Mouse (Mus musculus): Measurements from ENCODE around the gene Rrp8. TPM values are rescaled to one million over a fixed set of nuclear protein-coding genes. Genes with fewer than 3 reads are reported as not detected.

Gene Rrp8
- polyA plus RNA-seq, 1 experiment = 8.4 TPM

DNA sequence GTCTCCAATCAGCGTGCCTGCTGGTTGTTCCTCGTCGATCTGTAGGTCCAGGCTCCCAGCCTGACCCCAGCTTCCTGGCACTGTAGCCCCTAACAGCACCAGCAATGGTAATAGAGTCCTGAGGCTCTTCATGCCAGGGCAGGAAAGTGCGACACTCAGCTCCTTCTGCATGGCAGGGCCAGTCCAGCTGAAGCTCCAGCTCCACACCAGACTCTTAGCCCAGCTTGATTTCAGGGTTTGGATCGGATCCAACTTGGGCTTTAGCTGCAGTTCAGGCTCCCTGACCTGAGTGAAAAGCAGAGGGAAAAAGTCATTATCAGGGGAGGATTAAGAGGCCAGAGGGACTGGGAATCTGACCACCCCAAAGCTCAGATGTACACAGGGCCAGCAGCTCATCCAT is 35.9 kb upstream of the Rrp8 start:
- Histone ChIP-seq H3K4me1 (ENCODE audit: control insufficient read depth, insufficient read depth, low read length) (peaks cover 2% of the 10 kb centered on the region; the same call in 1 of the 2 replicates), H3K4me3 (ENCODE audit: insufficient read depth, low read length) (no peak overlapping the region), H3K27ac (ENCODE audit: insufficient read depth, low read length) (no peak overlapping the region)
- no peak for TF ChIP-seq POLR2A (IDR thresholded peaks at IDR 0.05; ENCODE audit: extremely low read depth, insufficient read depth, low read length)
- no peak for TF ChIP-seq CTCF (IDR thresholded peaks at IDR 0.05; ENCODE audit: extremely low read depth, insufficient read depth, low read length)

DNA sequence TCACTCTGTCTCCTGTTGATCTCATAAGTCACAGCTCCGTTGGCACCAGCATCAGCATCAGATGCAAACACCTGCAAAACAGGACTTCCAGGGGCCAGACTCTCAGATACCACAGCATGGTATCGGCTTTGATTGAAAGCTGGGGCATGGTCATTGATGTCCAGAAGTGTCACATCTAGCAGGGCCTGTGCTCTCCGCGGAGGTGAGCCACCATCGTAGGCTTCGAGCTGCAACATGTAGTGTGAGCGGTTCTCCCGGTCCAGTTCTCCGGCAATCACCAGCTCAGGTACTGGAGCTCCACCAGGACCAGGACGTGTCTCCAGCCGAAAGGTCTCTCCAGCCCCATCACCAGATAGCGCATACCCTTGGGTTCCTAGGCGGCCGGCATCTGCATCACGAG is 35.1 kb upstream of the Rrp8 start:
- peaks cover 2% of the 10 kb centered on the region; the same call in 1 of the 2 replicates for H3K4me1 ChIP-seq (ENCODE audit: control insufficient read depth, insufficient read depth, low read length)
- no peak overlapping the region for H3K27ac ChIP-seq (ENCODE audit: insufficient read depth, low read length)
- no peak overlapping the region for H3K4me3 ChIP-seq (ENCODE audit: insufficient read depth, low read length)
- no peak for TF ChIP-seq CTCF (IDR thresholded peaks at IDR 0.05; ENCODE audit: extremely low read depth, insufficient read depth, low read length)
- no peak for TF ChIP-seq POLR2A (IDR thresholded peaks at IDR 0.05; ENCODE audit: extremely low read depth, insufficient read depth, low read length)

DNA sequence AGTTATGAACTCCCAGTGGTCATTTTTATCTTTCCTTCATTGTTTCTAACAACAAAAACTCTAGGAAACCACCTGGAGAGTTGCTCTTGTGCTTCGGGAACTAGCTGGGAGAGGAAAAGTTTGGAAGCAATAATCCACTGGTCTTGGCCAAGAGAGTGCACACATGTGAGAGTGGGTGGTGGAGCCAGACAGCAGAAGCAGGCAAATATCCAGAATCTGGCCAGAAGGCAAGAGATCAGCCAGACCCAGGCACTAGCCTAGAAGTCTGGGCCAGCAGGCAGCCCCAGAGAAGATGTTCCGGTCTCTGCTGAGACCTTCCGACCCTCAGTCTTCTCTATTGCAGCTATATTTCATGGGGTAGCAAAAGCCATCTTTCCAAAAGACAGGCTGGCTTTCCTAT is 32.8 kb upstream of the Rrp8 start:
- Histone ChIP-seq H3K27ac (ENCODE audit: insufficient read depth, low read length) (no peak overlapping the region), H3K4me1 (ENCODE audit: control insufficient read depth, insufficient read depth, low read length) (peaks cover 3% of the 10 kb centered on the region; the same call in 1 of the 2 replicates), H3K4me3 (ENCODE audit: insufficient read depth, low read length) (no peak overlapping the region)
- TF ChIP-seq CTCF (IDR thresholded peaks at IDR 0.05; ENCODE audit: extremely low read depth, insufficient read depth, low read length) (no peak), POLR2A (IDR thresholded peaks at IDR 0.05; ENCODE audit: extremely low read depth, insufficient read depth, low read length) (no peak)

DNA sequence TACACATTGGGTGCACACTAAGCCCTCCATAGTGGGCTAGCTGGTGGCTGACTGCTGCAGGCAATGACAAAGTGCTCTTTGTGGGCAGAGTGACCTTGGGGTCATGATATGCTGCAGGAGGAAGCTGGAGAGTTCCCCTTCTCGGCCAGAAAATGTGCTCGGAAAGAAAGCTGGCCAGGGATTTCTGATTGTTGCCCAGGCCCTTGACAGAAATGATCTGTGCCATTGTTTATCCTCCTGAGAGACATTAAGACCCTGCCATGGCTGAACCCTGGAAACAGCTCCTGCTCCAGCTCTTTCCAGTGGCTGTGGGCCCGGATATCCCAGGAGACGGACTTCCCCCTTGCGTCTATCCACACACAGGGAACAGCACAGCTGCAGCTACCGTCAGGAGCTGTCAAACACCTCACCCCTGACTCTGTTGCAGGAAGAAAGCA is 30.6 kb upstream of the Rrp8 start:
- Histone ChIP-seq H3K4me3 (ENCODE audit: insufficient read depth, low read length) (no peak overlapping the region), H3K4me1 (ENCODE audit: control insufficient read depth, insufficient read depth, low read length) (peaks cover 3% of the 10 kb centered on the region; the same call in 1 of the 2 replicates), H3K27ac (ENCODE audit: insufficient read depth, low read length) (no peak overlapping the region)
- TF ChIP-seq CTCF (IDR thresholded peaks at IDR 0.05; ENCODE audit: extremely low read depth, insufficient read depth, low read length) = no peak
- TF ChIP-seq POLR2A (IDR thresholded peaks at IDR 0.05; ENCODE audit: extremely low read depth, insufficient read depth, low read length) = no peak

DNA sequence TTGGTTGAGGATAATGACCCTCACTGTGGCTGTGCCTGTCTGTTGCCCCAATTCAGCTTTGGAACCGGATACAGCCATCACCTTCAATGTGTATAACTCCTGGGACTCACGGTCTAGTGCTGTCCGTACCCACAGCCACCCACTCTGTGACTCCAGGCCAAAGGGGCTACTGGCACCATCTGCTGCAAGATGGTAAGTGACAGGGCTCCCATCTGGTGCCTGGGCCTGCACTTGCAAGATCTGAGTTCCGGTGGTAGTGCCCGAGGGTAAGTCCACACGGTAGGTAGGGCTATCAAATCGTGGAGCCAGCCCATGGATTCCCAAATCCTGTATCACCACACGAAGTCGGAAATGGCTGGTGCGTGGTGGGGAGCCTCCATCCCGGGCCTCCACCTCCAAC is 27.1 kb upstream of the Rrp8 start:
- TF ChIP-seq CTCF (IDR thresholded peaks at IDR 0.05; ENCODE audit: extremely low read depth, insufficient read depth, low read length) (no peak), POLR2A (IDR thresholded peaks at IDR 0.05; ENCODE audit: extremely low read depth, insufficient read depth, low read length) (no peak)
- Histone ChIP-seq H3K4me1 (ENCODE audit: control insufficient read depth, insufficient read depth, low read length) (peaks cover 3% of the 10 kb centered on the region; the same call in 1 of the 2 replicates), H3K4me3 (ENCODE audit: insufficient read depth, low read length) (no peak overlapping the region), H3K27ac (ENCODE audit: insufficient read depth, low read length) (no peak overlapping the region)

DNA sequence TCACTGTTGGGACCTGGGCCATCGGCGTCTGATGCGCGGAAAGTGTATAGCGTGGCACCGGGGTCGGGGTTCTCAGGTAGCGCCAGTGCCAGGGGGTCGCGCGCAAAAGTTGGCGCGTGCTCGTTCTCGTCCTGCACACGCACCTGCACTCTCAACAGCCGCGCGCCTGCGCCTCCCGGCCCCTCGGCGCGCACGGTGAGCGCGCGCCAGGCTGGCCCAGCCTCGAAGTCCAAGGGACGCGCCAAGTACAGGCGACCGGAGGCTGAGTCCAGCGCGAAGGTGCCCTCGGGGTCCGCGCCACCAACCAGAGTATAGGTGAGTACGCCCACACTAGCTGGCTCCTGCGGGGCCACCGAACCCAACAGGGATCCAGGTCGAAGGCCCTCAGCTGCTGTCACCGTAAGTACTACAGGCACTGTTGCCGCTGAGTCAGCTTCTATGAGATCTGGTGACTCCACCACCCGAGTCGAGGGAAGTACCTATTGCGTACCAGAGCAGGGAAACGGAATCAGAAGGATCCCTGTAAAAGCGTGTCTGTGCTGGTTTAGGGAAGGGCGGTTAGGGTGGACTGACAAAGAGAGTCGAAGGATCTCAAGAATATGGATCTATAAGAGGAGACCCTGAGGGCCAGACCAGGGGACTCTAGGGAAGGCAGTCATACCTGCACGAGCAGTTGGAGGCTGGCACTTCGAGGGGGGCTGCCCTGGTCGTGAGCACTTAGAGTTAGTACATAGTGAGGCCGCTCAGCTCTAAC is 25.5 kb upstream of the Rrp8 start:
- Histone ChIP-seq H3K27ac (ENCODE audit: insufficient read depth, low read length) (no peak overlapping the region), H3K4me3 (ENCODE audit: insufficient read depth, low read length) (peak overlapping the region; percentile 26), H3K4me1 (ENCODE audit: control insufficient read depth, insufficient read depth, low read length) (peaks cover 3% of the 10 kb centered on the region; the same call in 1 of the 2 replicates)
- TF ChIP-seq CTCF (IDR thresholded peaks at IDR 0.05; ENCODE audit: extremely low read depth, insufficient read depth, low read length) (no peak), POLR2A (IDR thresholded peaks at IDR 0.05; ENCODE audit: extremely low read depth, insufficient read depth, low read length) (no peak)

DNA sequence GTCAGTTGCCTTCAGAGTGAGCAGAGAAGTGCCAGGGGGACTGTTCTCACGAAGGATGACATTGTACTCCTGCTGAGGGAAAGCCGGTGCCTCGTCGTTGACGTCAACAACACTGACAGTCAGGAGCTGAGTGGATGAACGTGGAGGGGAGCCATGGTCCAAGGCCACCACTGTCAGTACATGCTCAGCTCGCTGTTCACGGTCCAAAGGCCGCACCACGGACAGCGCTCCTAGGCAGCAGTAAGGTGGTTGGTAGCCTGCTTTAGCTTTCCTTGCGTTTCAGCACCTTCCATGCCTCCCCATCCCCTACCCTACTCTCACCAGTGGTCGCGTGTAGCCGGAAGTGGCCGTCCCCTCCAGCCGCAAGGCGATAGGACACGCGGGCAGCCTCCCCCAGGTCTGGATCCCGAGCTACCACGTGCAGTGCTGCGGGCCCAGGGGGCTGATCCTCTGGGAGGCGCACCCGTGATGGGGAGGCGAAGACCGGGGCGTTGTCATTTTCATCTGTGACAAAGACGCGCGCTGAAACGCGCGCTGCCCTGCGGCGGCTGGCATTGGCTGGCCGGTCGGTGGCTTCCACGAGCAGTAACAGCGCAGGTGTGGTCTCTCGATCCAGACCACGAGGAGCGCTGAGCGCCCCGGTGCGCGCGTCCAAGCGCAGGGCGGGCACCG is 24.8 kb upstream of the Rrp8 start:
- peak overlapping the region; percentile 26 for H3K4me3 ChIP-seq (ENCODE audit: insufficient read depth, low read length)
- TF ChIP-seq POLR2A (IDR thresholded peaks at IDR 0.05; ENCODE audit: extremely low read depth, insufficient read depth, low read length) = no peak
- no peak for TF ChIP-seq CTCF (IDR thresholded peaks at IDR 0.05; ENCODE audit: extremely low read depth, insufficient read depth, low read length)
- no peaks in the 10 kb centered on the region for H3K4me1 ChIP-seq (ENCODE audit: control insufficient read depth, insufficient read depth, low read length)
- no peak overlapping the region for H3K27ac ChIP-seq (ENCODE audit: insufficient read depth, low read length)

DNA sequence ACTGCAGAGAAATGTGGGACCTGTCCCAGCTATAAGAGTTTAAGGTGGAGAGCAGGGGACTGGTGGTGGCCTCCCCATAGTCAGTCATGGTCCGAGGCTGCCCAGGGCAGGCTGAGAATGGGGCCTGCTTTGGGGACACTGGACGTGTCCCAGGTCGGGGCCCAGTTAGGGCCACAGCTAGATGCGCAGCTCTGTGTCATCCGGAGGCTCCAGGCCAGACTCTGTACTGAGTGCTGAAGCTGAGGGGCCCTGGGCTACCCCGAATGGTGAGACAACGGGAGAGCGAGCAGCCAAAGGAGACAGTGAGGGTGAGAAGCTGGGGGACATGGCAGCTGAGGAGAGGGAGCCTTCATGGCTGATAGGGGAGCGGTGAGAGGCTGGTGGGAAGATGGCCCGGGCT is 16.1 kb upstream of the Rrp8 start:
- Histone ChIP-seq H3K27ac (ENCODE audit: insufficient read depth, low read length) (no peak overlapping the region), H3K4me1 (ENCODE audit: control insufficient read depth, insufficient read depth, low read length) (peaks cover 3% of the 10 kb centered on the region; the same call in 1 of the 2 replicates), H3K4me3 (ENCODE audit: insufficient read depth, low read length) (no peak overlapping the region)
- no peak for TF ChIP-seq POLR2A (IDR thresholded peaks at IDR 0.05; ENCODE audit: extremely low read depth, insufficient read depth, low read length)
- TF ChIP-seq CTCF (IDR thresholded peaks at IDR 0.05; ENCODE audit: extremely low read depth, insufficient read depth, low read length) = no peak

DNA sequence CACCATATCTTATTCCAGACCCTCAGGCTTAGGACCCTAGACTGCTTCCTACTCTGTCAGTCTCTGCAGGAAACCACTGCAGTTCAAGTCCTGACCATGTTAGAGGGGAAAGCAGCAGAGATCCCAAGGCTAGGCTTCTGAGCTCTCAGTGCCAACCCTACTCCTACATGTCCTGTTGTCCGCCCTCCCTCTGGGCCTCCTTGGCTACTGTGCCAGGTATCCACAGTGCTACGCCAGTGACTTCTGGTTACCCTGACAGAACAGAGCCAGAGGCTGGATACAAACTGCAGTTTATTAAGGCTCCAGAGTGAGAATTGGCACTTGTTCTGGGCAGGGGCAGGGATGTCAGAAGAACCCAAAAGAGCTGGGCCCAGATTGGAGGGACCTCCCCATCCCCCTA is 15.5 kb upstream of the Rrp8 start:
- Histone ChIP-seq H3K4me3 (ENCODE audit: insufficient read depth, low read length) (no peak overlapping the region), H3K27ac (ENCODE audit: insufficient read depth, low read length) (no peak overlapping the region), H3K4me1 (ENCODE audit: control insufficient read depth, insufficient read depth, low read length) (peaks cover 3% of the 10 kb centered on the region; the same call in 1 of the 2 replicates)
- no peak for TF ChIP-seq CTCF (IDR thresholded peaks at IDR 0.05; ENCODE audit: extremely low read depth, insufficient read depth, low read length)
- TF ChIP-seq POLR2A (IDR thresholded peaks at IDR 0.05; ENCODE audit: extremely low read depth, insufficient read depth, low read length) = no peak
